Mouse (Mus musculus): ENCODE results near the gene Zfp692.
"Not testable (repeated sequence)": the region's sequence is repeated elsewhere in the genome, so short reads cannot be mapped to it uniquely, and the experiment has no call there.

Gene Zfp692

GRCm38 (mm10) chr11:58306860-58307308 lies at the start of gene Zfp692:
TSS of gene Zfp692 (plus strand) at chr11:58307069.
- DNase-seq (ENCODE audit: low spot score) = peak; percentile 92

GRCm38 (mm10) chr11:58257816-58258215 lies 49.1 kb upstream of the Zfp692 start:
- DNase-seq (ENCODE audit: low spot score) = no peak

- DNase-seq (ENCODE audit: low spot score) = no peak
Measured at GRCm38 (mm10) chr11:58260156-58260555, 46.7 kb upstream of the Zfp692 start.

GRCm38 (mm10) chr11:58261826-58262225 lies 45.0 kb upstream of the Zfp692 start:
- DNase-seq (ENCODE audit: low spot score) = no peak

- DNase-seq (ENCODE audit: low spot score) = no peak
Measured at GRCm38 (mm10) chr11:58262336-58262735, 44.5 kb upstream of the Zfp692 start.

- no peak for DNase-seq (ENCODE audit: low spot score)
Measured at GRCm38 (mm10) chr11:58263516-58263915, 43.4 kb upstream of the Zfp692 start.

GRCm38 (mm10) chr11:58264546-58264945 lies 42.3 kb upstream of the Zfp692 start:
- no peak for DNase-seq (ENCODE audit: low spot score)

GRCm38 (mm10) chr11:58268285-58268684 lies 38.6 kb upstream of the Zfp692 start:
- no peak for DNase-seq (ENCODE audit: low spot score)

- no peak for DNase-seq (ENCODE audit: low spot score)
Measured at GRCm38 (mm10) chr11:58274572-58274971, 32.3 kb upstream of the Zfp692 start, which contains the start of gene 4930438A08Rik. TSS of gene 4930438A08Rik (plus strand) at chr11:58274799.

- no peak for DNase-seq (ENCODE audit: low spot score)
Measured at GRCm38 (mm10) chr11:58275756-58276155, 31.1 kb upstream of the Zfp692 start.

GRCm38 (mm10) chr11:58281970-58282496 lies 24.8 kb upstream of the Zfp692 start:
- no peak for DNase-seq (ENCODE audit: low spot score)

GRCm38 (mm10) chr11:58282518-58282917 lies 24.4 kb upstream of the Zfp692 start:
- no peak for DNase-seq (ENCODE audit: low spot score)

GRCm38 (mm10) chr11:58289992-58290682 lies 16.7 kb upstream of the Zfp692 start:
- no peak for DNase-seq (ENCODE audit: low spot score)

- DNase-seq (ENCODE audit: low spot score) = no peak
Measured at GRCm38 (mm10) chr11:58290812-58291211, 16.1 kb upstream of the Zfp692 start.

- DNase-seq (ENCODE audit: low spot score) = no peak
Measured at GRCm38 (mm10) chr11:58292791-58293190, 14.1 kb upstream of the Zfp692 start.

- no peak for DNase-seq (ENCODE audit: low spot score)
Measured at GRCm38 (mm10) chr11:58297396-58297795, 9.5 kb upstream of the Zfp692 start.

- DNase-seq (ENCODE audit: low spot score) = peak; percentile 72
Measured at GRCm38 (mm10) chr11:58301057-58301456, 5.8 kb upstream of the Zfp692 start.

GRCm38 (mm10) chr11:58301837-58302754 lies 4.8 kb upstream of the Zfp692 start:
- peak; percentile 96 for DNase-seq (ENCODE audit: low spot score)

GRCm38 (mm10) chr11:58302774-58303445 lies 4.0 kb upstream of the Zfp692 start:
- no peak for DNase-seq (ENCODE audit: low spot score)

- DNase-seq (ENCODE audit: low spot score) = no peak
Measured at GRCm38 (mm10) chr11:58303594-58303993, 3.3 kb upstream of the Zfp692 start.

- DNase-seq (ENCODE audit: low spot score) = not testable (repeated sequence)
Measured at GRCm38 (mm10) chr11:58305299-58305698, 1.6 kb upstream of the Zfp692 start.

Measured in ovary, postnatal 36 days (tissue).